ENCODE assay signal across 10 mouse cellular contexts in the genomic region with DNA sequence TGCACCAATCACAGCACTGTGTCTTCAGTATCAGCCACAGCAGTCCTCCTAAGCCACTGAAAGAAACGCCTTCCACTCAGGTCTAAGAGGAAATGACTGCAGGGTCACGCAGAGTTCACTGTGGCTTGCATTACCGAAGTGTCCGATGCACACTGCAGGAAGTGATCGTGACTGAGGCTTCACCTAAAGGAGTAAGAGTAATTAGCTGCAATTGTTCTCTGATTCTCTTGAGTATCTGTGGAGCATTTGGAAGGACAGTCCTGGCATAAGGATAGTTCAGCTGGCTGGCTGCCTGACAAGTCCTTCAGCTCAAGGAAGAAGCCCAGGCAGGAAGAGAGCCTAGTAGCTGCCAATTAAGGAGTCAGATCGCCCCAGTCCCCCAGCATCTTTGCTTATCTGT.
A peak's percentile ranks its signal among the peaks of the same experiment; 100 is the strongest.
DNase-seq lines count a peak whose midpoint lies in the region; ATAC-seq lines count a peak whose summit lies in the region.
"Had no signal": no experiment of that assay in that cellular context is flagged by ENCODE, and none has a peak within 500 bp of the region (broad histone marks: within the 10 kb centered on the region; RNA-seq: fewer than 3 reads in every experiment).

No protein-coding gene starts in this region.

- DNase-seq in cerebellum, postnatal 25 days = peak; percentile 29 to 57
- DNase-seq in cerebellum, adult 11 months = no peak
- DNase-seq in kidney, postnatal 25 days = peak; percentile 25 to 40
- DNase-seq in kidney, adult 11 months = no peak
- peak; percentile 18 to 36 for DNase-seq in B cell, adult 2 months
- no peak for DNase-seq in yolk sac, embryonic 10.5 days (ENCODE audit: low spot score)
- DNase-seq in gastrocnemius, postnatal 36 days = no peak
- DNase-seq: thymus, postnatal 4 days had no signal

- ATAC-seq in granulocyte monocyte progenitor cell, adult 5-6 weeks (replicated peaks; ENCODE audit: poor library complexity, severe bottlenecking) = 0 out of 2 replicates have a peak, but pooled peaks have one; percentile 27
- ATAC-seq: hindbrain, embryonic 16.5 days had no signal

- intact Hi-C loops in gastrocnemius, postnatal 36 days (cut with DNase I) = no loop called here

Comparison
In these comparisons a context has a peak if more than half of its experiments do, and no peak if none do; other contexts are left out.
1. DNase-seq: peak in cerebellum, postnatal 25 days (2 of 2), kidney, postnatal 25 days (2 of 2) and B cell, adult 2 months (2 of 2); none in cerebellum, adult 11 months (single experiment), kidney, adult 11 months (single experiment), yolk sac, embryonic 10.5 days (single experiment) and gastrocnemius, postnatal 36 days (0 of 2).